Mouse (Mus musculus) spleen, postnatal 10 days (tissue): ENCODE results near the gene Zp3.

Source experiments
- DNase-seq, 2 experiments: peaks; one replicate each; pipeline ENCODE4 v3.0.0; 2021 to 2022; ENCODE audit warnings: low spot score in 2 of 2

Zp3 gene

DNA sequence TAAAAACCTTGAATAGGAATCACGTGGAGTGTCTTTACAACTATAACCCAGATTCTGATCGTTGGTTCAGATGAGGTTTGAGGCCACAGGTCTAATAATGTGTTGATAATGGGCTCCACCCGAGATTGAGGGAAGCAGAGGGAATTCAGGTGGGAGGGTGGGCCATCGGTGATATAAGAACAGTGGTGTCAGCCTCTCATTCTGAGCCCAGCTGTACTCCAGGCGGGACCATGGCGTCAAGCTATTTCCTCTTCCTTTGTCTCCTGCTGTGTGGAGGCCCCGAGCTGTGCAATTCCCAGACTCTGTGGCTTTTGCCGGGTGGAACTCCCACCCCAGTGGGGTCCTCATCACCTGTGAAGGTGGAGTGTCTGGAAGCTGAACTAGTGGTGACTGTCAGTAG lies at the start of gene Zp3:
TSS of gene Zp3 (plus strand) at position 196 of the 400 bp plus-strand sequence.
- no peak for DNase-seq

DNA sequence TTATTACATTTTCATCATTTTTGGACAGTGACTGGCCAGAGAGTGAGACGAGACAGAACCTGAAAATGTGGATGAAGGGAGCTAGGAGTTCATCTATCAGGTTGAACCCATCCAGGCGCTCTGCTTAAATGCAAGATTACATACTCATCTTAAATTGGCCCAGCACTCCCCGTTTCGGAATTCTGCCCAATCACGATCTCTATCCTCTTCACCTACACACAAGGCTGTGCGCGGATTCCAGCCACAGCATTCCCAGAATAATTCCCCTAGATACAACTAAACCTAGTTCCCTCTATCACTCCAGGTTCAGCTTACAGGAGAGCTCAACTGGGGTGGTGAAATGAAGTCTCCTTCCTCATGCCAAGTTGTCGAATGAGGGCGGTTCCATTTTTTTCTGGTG lies 48.4 kb upstream of the Zp3 start:
- DNase-seq = no peak

DNA sequence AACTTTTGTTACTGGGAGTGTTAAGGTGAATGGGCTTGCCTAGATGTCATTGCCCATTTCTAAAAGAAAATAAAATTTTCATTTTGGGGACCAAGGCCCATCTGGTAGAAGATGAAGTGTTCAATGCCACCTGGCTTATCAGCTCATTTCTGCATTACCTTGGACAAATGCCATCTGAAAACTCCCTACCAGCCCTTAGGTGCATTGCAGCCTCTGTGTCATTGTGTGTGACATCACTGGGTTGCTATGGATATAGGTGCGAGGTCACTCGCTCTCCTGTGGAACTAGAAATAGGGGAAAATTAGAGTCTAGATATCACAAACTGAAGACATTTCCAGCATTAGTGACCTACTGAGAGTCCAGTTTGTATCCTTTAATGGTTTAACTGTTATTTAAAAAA lies 47.5 kb upstream of the Zp3 start:
- no peak for DNase-seq

DNA sequence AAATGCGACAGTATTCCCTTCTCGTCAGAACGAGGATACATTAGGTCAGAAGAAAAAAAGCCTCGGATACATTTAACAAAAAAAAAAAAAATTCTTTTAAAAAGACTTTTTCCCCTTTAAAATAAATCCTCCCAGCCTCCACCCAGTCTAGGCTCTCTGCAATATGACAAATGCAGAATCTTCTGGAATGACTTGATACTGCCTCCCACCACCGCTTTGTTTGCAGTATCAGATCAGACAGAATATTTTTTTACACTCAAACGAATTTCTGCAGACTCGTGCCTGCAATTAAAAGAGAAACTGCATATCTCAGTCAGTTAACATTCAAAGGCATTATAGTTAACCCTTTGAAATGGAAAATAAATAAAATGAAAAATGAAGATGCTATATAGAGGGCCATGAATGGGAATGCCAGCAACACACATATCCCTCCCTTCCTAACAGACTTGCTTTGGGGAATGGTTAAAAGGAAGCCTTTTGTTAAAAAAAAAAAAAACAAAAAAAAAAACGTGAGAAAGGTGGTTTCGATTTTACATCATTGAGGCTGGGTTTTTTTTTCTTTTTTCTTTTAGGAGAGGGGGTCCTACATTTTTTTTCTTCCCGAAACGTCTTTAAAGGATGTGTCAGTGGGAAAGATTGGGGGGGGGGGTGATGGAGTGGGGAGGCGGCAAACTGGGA lies 46.5 kb upstream of the Zp3 start:
- DNase-seq = no peak

DNA sequence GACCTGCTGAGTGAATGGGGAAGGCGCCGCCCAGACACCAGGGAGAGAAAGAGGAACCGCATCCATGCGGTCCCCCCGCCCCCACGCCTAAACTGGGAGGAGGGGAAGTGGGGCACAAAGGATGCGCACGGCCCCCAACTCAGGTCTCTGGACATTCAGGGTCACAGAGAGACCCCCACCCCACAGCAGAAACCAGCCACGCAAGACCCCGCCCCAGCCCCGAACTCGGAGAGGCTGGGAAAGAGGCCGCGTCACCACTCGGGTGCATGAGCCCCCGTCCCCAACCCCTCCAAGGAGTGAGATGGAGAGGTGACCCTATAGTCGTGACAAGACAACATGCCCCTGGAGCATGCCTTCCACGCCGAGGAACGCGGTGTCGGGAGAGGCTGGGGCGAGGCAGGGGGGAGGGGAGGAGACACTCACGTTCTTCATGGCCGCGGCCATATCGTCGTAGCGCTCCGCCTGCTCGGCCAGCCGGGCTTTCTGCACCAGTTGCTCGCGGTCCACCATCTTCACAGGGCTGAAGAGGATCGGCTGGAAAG lies 45.9 kb upstream of the Zp3 start:
- peak in 1 of 2 experiments; percentile 80 for DNase-seq

DNA sequence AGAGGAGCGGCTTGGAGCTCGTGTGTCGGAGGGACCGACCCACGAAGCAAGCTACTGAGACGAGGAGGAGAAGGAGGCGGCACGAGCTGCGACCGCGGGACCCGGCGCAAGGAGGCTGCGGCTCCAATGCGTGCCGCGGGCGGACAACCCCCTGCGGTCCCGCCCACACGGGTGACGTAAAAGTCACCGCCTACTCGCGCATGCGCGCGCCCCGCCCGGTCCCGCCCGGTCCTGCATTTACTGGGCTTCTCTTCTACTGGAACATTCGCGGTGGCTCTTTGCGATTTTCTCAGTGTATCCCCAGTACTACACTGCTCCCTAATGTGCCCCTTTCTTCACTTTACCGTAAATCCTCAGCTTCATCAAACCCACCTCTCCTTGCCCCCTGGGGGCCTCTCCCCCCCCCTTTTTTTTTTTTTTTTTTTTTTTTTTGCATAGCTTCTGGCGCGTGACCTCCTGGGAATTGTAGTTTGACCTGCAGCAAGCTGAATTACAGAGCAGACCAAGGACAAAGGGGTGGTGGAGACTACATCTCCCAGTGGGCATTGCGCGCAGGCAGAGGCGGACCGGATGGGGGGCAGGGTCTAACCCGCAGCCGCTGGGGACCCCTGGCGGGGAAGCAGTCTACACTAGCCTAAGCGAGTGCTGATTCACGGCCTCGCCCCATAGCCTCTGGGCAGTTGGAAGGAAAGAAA lies 45.3 kb upstream of the Zp3 start, which contains the start of gene Ywhag:
TSS of gene Ywhag (minus strand) at position 136 of the 695 bp plus-strand sequence.
- peak; percentile 98 for DNase-seq

DNA sequence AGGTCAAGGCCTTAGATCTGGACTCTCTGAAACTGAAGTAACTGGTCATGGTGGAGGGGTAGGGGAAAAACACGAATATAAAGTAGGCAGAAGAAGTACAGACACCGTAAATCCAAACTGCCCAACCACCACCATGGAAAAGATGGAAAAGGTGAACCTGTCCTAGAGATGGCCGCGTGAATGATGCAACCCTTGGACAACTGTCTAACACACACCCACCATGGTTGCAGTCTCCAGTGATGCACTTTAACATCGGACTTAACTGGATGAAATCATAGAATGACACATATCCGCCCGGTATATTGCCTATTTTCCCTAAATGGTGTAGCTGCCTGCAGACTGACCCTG lies 44.7 kb upstream of the Zp3 start:
- no peak for DNase-seq

DNA sequence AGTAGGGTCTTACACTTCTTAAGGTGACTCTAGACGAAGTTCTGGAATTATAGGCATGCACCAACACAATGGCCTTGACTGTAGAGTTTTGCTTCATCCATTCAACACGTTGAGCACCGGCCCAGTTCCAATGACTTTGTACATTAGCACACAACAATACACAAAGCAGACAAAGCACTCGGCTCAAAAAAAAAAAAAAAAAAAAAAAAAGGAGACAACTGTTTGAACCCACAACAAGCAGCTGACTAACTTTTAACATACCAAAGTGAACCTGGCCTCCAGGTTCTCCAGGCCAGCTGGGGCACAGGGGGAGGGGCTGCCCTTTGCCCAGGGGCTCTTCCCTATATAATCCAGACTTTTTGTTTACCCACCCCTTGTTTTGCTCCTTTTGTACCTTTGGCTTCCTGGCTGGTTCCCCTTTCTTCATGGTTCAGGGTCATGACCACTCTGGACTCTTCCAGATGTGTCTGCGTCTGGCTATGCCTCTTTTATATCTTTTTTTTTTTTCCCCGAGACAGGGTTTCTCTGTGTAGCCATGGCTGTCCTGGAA lies 44.2 kb upstream of the Zp3 start:
- no peak for DNase-seq

DNA sequence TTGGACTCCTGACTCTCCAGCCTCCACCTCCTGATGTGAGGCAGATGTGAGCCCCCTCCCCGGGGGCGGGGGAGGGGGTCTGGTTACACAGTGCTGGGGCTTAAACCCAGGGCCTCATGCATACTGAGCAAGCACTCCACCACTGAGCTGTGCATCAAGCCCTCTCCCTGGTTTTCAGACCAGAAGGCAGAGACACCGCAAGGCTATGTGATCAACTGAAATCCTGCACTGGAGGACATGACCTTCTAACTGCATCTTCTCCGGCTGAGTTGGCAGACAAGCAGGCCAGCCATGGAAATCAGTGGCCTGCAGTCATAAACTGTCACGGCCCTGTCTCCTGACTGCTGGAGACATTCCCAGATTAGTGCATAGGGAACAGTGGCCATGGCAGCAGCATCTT lies 39.3 kb upstream of the Zp3 start:
- no peak for DNase-seq

DNA sequence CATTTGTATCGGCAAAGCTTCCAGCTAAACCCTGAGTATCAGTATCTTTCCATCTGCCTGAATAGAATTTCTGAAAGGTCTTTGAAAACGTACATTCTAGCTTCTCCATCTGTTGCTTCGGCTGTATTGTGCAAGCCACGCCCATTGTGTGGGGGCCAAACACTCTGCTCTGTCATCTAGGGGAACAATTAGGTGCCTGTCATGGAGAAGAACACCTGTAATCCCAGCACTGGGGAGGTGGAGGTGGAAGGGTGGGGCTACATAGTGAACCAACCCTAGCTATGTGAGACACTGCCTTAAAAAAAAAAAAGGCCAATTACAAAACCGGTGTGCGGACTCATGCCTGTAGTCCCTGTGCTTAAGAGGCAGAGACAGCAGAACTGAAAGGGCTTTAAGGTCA lies 37.2 kb upstream of the Zp3 start:
- no peak for DNase-seq

DNA sequence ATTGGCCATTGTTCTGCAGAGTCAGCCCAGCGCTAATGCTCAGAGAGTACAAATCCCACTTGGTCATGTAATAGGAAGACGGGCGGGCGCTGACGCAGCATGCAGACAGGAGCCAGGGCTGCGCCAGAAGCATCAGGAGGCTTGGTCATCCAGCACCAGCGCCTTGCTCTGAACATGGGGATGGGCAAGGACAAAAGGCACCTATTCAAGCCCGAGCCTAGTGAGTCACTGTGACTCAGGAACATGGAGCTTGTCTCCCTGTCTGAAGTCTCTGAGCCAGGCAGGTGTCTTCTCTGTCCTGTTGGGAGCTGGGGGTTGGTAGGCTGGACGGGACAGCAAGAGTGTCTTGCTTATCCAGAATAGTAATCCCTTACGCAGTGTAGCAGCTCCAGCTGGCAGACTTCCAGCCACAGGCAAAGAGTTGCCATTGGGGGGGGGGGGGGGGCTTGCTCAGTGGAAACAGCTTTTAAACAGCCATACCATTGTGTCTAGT lies 33.9 kb upstream of the Zp3 start:
- no peak for DNase-seq

DNA sequence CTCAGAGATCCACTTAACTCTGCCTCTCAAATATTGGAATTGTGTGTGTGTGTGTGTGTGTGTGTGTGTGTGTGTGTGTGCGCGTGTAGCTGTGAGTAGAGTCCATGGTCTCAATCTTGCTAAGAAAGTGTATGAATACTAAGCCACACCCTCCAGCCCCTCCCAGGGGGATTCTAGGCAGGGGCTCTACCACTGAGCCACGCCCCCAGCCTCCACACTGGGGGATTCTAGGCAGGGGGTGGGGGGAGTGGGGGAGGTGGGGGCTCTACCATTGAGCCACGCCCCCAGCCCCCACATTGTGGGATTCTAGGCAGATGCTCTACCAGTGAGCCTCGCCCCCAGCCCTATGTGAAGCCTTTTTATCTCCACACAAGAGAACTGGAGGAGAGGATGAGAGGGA lies 33.3 kb upstream of the Zp3 start:
- no peak for DNase-seq

DNA sequence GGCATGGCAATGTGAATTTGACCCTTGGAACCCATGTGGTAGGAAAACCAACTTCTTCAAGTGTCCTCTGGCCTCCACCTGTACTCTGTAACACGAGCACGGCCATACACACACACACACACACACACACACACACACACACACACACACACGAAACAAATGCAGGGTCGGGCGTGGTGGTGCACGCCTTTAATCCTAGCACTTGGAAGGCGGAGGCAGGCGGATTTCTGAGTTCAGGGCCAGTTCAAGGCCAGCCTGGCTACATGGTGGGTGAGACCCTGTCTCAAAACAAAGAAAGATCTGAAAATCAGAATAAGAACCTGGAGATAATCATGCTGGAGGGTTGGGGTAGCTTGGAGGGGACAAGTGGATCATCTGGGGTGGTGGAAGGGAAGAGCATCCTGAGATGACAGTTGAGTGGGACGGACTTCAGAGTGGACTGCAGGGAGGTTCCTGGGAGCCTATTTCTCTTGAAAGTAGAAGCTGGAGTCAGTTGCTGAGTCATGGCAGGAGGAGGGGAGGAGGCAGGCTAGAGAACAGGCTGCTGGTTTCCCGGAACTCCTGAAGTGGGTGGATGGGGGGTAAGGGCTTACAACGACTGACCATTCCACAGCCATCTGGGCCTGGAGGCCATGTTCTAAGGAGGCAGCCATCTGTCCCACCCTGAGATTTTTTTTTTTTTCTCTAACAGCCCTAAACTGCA lies 29.0 kb upstream of the Zp3 start:
- DNase-seq = no peak

DNA sequence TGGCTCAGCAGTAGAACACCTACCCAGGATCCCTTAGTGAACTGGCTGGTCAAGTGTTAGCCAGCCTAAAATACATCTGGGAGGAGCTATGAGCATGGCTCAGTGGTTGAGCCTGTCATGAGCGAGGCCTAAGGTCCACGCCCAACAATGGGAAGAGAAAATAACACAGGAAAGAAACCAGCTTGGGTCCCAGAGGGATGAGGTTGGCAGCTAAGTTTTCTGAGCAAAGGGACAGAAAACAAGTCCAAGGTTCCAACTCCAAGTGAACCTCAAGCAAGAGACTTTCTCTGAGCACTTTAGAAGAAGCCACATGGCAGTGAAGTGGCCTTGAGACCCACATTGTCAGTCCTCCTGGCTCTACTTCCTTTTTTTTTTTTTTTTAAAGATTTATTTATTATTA lies 28.2 kb upstream of the Zp3 start:
- DNase-seq = no peak

DNA sequence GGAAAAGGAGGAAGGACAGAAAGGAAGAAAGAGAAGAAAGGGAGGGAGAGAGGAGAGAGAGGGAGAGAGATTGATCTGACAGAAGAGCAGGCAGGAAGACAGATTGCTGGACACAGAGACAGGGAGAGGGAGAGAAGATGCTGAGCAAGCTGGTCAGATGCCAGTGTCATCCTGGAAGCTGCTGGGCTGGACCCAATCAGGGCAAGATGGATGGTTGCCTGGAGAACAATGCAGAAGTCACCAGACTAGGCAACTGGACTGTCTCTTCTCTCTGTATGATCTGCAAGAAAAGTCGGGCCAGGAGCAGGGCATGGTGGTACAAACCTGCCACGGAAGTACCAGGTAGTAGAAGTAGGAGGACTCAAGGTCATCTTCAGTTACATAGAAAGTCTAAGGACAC lies 27.1 kb upstream of the Zp3 start:
- no peak for DNase-seq

DNA sequence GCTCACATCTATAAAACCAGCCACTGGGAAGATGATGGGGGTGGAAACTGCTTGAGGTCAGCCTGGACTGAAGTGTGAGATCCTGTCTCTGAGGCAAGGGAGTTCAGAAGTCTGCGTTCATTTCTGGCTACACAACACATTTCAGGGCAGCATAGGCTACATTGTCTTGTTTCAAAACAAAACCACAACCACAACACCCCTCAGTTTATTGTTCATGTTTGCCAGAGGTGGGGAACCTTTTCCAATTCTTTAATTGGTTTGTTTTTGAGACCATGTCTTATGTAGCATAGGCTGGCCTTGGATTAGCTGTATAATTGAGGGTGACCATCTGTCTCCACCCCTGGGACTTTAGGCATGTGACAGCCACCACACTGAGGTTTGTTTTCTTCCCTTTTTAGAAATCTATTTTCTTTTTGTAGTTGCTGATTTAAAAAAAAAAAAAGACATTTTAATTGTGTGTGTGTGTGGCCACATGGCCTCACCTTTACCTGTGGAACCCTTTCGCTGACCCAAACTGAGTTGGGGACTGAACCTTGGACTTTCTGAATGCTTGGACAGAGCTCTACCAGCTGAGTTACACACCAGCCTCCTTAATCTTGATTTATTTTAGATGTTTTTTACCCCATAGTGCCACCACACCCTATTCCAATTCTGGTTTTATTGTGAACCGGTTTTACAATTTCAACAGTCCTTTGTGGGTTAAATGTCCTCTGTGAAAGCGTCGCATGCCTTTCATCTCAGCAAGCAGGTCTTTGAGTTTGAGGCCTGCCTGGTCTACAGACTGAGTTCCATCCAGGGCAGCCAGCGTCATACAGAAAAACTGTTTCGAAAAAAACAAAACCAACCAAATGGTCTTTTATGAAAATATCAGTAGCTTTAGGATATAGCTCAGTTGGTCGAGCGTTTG lies 23.3 kb upstream of the Zp3 start:
- DNase-seq = no peak

DNA sequence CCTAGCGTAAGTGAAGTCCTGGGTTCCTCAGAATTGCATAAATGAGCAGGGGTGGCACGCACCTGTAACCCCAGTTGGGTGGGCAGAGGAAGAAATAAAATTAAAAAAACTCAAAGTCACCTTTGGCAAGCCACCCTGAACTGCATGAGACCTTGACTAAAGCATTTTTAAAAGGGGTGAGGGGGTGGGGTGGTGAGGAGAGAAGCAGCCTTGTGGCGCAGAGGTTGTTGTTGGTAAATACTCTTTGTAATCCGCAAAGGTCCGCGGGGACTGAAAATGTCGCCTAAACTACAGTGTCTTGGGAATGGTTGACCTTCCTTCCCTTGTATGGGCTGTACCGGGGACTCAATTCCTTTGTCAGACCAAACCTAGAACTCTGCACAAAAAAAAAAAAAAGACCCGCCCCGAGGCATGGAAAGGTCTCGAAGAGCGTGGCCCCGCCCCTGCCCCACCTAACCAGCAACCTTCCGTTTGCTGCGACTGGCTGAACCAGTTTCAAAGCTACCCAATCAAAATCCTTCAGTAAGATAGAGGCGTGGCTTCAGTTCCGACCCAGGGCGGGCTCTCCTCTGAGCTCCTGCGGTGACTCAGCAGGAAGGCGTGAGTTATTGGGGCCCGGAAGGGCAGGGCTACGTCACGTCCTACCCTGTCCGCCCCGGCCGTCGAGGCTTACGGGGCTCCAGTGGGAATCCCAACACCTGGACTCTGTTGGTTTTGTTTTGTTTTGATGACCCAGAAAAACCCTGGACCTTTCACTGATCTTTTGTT lies 22.5 kb upstream of the Zp3 start:
- DNase-seq = peak; percentile 84 to 95

DNA sequence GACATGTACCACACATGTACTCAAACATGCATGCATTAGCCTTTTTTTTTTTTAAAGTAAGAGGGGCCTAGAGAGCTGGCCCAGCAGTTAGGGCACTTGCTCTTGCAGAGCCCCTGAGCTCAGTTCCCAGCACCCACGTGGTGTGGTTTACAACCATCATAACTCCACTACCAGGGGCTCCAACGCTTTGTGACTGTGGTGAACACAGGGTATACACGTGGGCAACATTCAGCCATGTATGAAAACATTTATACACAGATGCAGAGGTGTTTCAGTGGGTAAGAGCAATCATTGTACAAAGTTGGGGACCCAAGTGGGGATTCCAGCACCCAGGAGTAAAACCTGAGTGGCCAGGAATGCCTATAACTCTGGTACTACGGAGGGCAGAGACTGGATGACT lies 21.5 kb upstream of the Zp3 start:
- no peak for DNase-seq

DNA sequence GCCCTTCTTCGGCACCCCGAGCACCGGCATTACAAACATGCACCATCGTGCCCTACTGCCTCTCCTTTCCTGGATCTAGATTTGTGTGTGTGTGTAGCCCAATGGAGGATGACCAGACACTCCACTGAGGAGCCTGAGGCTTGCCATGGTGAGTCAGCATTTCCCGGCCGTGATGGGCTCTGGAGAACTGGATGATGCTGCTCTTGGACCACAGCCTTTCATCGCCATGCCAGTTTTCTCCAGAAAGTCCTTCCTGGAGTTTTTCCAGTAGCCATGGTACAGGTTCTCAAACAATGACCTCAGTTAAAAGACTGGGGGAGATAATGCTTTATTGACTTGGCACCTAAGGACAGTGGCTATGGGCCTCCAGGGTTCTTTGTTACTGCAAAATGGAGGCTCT lies 20.0 kb upstream of the Zp3 start:
- no peak for DNase-seq

DNA sequence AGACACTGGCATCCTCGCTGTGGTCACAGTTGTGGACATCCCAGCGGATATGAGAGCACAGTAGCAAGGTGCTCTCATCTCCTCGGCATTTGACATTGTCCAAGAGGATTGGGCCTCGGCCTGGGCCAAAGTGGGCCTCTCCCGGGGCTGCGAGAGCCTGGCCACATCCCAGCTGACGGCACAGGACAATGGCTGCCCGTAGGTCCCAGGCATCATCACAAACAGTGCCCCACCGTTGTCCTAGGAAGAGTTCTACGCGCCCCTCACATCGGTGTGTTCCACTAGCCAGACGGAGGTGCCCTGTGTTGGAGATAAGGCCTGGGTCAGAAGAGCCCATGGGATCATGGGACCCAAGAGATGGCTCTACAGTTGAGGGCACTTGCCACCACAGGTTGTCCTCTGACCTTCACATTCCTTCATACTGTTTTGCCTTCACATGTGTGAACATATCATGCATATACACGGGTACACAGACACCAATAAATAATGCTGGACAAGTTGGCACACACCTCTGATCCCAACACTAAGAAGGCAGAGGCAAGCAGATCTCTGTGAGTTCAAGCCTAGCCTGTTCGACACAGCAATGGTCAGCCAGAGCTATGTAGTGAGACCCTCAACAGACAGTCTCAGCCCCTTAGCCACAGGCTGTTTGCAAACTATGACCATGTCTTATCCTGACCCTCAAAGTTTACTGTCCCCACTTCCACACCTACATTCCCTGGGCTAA lies 18.8 kb upstream of the Zp3 start:
- no peak for DNase-seq
